Mouse (Mus musculus) brain, embryonic 14.5 days (tissue): ENCODE results near the gene B3gnt2.

Experiments
- CTCF ChIP-seq: fragments of 200-500 bp; IDR thresholded peaks from 2 replicates; pipeline ENCODE4 v1.5.1; 2012; ENCODE audit warnings: inconsistent platforms, mild to moderate bottlenecking, moderate library complexity, borderline replicate concordance; ENCODE audit not compliant: insufficient read depth, insufficient read length; ENCODE audit errors: extremely low read depth
- POLR2A ChIP-seq: fragments of 200-500 bp; IDR thresholded peaks from 2 replicates; pipeline ENCODE4 v1.6.1; 2012; ENCODE audit warnings: mild to moderate bottlenecking, inconsistent platforms, borderline replicate concordance; ENCODE audit not compliant: poor library complexity, insufficient read depth, insufficient read length, severe bottlenecking; ENCODE audit errors: extremely low read depth

GRCm38 (mm10) chr11:22752596-22752995 lies 108.2 kb downstream of the B3gnt2 start:
- TF ChIP-seq POLR2A (no peak), CTCF (no peak)
